Mouse (Mus musculus) limb, embryonic 13.5 days (tissue): Measurements from ENCODE around the gene Dpm2. TPM values are rescaled to one million over a fixed set of nuclear protein-coding genes. Genes with fewer than 3 reads are reported as not detected.

Experiments
- ATAC-seq: fragments of 200-750 bp; cut with Nextera tagmentation; 2 replicates; pipeline ENCODE4 v1.8.0; 2017; ENCODE audit warnings: low read depth, moderate number of reproducible peaks, moderate TSS enrichment; ENCODE audit not compliant: low FRiP score
- H3K27ac ChIP-seq: fragments of 300-500 bp; sonication (generic); 2 replicates; pipeline ENCODE4 v1.5.1; 2015; ENCODE audit warnings: inconsistent platforms, mild to moderate bottlenecking, moderate library complexity
- H3K27me3 ChIP-seq: fragments of 300-500 bp; sonication (generic); 2 replicates; pipeline ENCODE4 v1.6.1; 2015; ENCODE audit warnings: mild to moderate bottlenecking, inconsistent platforms
- H3K36me3 ChIP-seq: fragments of 300-500 bp; sonication (generic); 2 replicates; pipeline ENCODE4 v1.6.1; 2015; ENCODE audit warnings: inconsistent platforms, mild to moderate bottlenecking, moderate library complexity
- H3K4me1 ChIP-seq: fragments of 300-500 bp; sonication (generic); 2 replicates; pipeline ENCODE4 v1.6.1; 2015; ENCODE audit warnings: inconsistent platforms
- H3K4me2 ChIP-seq: fragments of 300-500 bp; sonication (generic); replicated peaks from 2 replicates; pipeline ENCODE4 v1.6.1; 2015; ENCODE audit warnings: inconsistent platforms, mild to moderate bottlenecking, moderate library complexity
- H3K4me3 ChIP-seq: fragments of 300-500 bp; sonication (generic); 2 replicates; pipeline ENCODE4 v1.5.1; 2015; ENCODE audit warnings: moderate library complexity, mild to moderate bottlenecking, inconsistent platforms
- H3K9ac ChIP-seq: fragments of 300-500 bp; sonication (generic); 2 replicates; pipeline ENCODE4 v1.6.1; 2015; ENCODE audit warnings: mild to moderate bottlenecking, inconsistent platforms
- H3K9me3 ChIP-seq: fragments of 300-500 bp; sonication (generic); 2 replicates; pipeline ENCODE4 v1.6.1; 2016; ENCODE audit warnings: inconsistent platforms
- WGBS: fragments of 180-500 bp; shearing (Covaris S2); methylation state at CpG from one replicate; pipeline ENCODE4 v1.1.7; 2015; 5-methylcytosine and 5-hydroxymethylcytosine counted together
- polyA plus RNA-seq: library from polyadenylated mRNA; unstranded; fragments of >200 nt; fragmentation: Nextera tagmentation; extraction: Ambion mirVana; gene quantifications from 2 replicates; pipeline ENCODE4 v1.2.1, GENCODE M21; 2015

Dpm2 gene
- polyA plus RNA-seq, 1 experiment from 2014 or later, result 111 TPM

DNA sequence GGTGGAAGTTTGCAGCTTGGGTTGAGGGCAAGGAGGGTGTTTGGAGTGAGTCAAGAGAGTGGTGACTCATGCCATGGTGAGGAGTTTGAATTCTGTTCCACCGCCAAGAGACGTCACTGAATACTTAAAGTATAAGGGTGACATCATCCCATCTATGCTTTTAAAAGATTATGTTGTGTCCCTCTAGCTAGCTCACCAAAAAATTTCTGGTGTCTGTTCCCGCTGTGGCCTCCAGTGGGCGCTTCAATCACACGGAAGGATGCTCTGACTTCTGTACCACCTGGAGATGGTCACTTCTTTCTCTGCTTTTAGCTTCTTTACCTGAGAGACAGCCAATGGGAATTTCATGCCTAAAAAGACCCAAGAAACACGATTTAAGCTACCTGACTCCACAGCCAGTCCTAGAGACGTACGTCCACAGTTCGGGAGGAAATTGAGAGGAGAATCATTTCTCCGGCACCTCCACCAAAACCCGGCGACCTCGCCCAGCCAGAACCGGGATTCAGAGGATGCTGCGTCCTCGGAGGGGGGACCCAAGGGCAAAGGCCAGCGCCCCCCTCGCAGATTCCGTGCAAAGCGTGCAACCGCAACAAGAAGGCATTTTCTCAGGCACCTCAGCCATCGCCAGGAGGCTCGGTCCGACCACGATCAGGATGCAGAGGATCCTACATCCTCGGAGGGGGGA, 4.4 kb downstream of the Dpm2 start:
- WGBS, result under 1% methylated on average over 26 of the region's 26 CpGs
- no peak overlapping the region for H3K27ac ChIP-seq

GRCm38 (mm10) chr2:32575586-32576160, 5.0 kb downstream of the Dpm2 start, which contains the start of gene 9430097D07Rik:
9430097D07Rik (minus strand) TSS chr2:32575684.
- H3K36me3 ChIP-seq, result peaks cover 11% of the 10 kb centered on the region
- peak within 1 kb of the TSS; percentile 66 for H3K9ac ChIP-seq
- peak within 1 kb of the TSS; percentile 87 for H3K4me2 ChIP-seq
- WGBS, result 6% methylated on average over 28 of the region's 28 CpGs
- H3K27ac ChIP-seq, result no peak within 1 kb of the TSS
- peak; percentile 49; the same call in 1 of the 2 replicates for ATAC-seq
- H3K27me3 ChIP-seq, result peaks cover 40% of the 10 kb centered on the region
- peak within 1 kb of the TSS; percentile 50 for H3K4me3 ChIP-seq
- no peaks in the 10 kb centered on the region for H3K9me3 ChIP-seq
- peaks cover 22% of the 10 kb centered on the region for H3K4me1 ChIP-seq

More for the DNA sequence above, 4.4 kb downstream of the Dpm2 start:
- Histone ChIP-seq H3K9ac (peak overlapping the region; percentile 66), H3K4me3 (peak overlapping the region; percentile 50), H3K27me3 (peaks cover 34% of the 10 kb centered on the region), H3K9me3 (no peaks in the 10 kb centered on the region), H3K36me3 (peaks cover 11% of the 10 kb centered on the region), H3K4me1 (peaks cover 25% of the 10 kb centered on the region), H3K4me2 (peak overlapping the region; percentile 87)
- ATAC-seq, result 0 out of 2 replicates have a peak, but pooled peaks have one; percentile 2

DNA sequence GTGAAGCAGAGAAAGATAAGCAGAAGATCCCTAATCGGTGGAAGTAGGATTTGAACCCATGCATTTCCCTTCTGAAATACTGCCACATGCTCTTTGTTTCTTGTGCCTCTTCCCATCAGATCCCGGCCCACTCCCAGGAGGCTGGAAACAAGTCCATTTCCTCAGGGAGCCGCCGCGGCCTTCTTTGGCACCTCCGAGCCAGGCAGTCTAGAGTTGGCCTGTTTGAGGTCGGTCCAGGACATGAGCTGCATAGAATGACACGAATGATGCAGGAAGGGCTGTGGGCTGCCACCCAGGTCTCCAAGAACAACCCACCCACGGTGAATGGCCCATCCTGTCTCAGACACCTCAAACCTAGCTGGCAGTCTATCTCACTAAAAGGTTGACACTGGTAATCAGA, 5.9 kb downstream of the Dpm2 start:
- Histone ChIP-seq H3K4me3 (no peak overlapping the region), H3K27ac (no peak overlapping the region), H3K36me3 (peaks cover 11% of the 10 kb centered on the region), H3K9ac (no peak overlapping the region), H3K27me3 (peaks cover 42% of the 10 kb centered on the region), H3K4me1 (peaks cover 17% of the 10 kb centered on the region), H3K9me3 (no peaks in the 10 kb centered on the region), H3K4me2 (no peak overlapping the region)
- ATAC-seq, result no peak
- 89% methylated on average over 9 of the region's 9 CpGs for WGBS

DNA sequence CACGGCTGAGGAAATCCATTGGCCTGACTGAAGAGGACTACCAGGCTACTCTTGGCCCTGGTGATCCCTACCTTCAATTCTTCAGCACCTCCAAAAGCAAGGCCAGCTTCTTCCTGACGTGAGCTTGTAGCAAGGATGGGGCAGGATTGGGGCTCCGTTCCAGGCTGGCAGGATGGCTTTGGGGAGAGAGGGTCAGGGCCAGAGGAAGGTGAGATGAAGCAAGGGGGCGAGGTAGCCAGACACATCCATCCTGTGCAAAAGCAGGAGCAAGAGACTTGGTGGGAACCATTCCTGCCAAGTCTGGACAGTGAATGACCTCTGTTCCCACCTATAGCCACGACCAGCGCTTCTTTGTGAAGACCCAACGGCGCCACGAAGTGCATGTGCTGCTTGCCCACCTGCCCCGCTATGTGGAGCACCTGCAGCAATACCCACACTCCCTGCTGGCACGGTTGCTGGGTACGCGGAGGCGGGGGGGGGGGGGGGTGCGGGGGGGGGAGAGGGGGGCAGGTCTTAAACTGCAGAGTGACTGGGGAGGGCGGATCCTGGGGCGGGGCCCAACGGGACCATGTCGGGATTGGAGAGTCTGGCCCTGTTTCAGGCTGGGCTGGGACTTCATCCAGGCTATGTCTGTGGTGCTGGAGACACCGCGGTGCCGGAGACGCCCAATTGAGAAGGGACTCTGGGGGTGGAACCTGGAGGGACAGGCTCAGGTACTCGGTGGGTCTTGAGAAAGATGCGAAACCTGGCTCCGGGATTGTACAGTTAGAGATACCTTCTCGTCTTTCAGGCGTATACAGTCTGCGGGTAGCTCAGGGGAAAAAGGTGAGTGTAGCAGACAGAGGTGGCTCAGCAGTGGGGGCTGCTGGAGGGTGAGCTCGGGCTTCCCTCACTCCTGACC, 7.7 kb downstream of the Dpm2 start:
- Histone ChIP-seq H3K4me2 (peak overlapping the region; percentile 17; the same call in 1 of the 2 replicates), H3K27me3 (peaks cover 54% of the 10 kb centered on the region), H3K36me3 (peaks cover 4% of the 10 kb centered on the region; the same call in 1 of the 2 replicates), H3K4me3 (no peak overlapping the region), H3K9ac (no peak overlapping the region), H3K9me3 (no peaks in the 10 kb centered on the region), H3K27ac (no peak overlapping the region), H3K4me1 (peaks cover 13% of the 10 kb centered on the region)
- ATAC-seq, result no peak
- 43% methylated on average over 23 of the region's 30 CpGs for WGBS

DNA sequence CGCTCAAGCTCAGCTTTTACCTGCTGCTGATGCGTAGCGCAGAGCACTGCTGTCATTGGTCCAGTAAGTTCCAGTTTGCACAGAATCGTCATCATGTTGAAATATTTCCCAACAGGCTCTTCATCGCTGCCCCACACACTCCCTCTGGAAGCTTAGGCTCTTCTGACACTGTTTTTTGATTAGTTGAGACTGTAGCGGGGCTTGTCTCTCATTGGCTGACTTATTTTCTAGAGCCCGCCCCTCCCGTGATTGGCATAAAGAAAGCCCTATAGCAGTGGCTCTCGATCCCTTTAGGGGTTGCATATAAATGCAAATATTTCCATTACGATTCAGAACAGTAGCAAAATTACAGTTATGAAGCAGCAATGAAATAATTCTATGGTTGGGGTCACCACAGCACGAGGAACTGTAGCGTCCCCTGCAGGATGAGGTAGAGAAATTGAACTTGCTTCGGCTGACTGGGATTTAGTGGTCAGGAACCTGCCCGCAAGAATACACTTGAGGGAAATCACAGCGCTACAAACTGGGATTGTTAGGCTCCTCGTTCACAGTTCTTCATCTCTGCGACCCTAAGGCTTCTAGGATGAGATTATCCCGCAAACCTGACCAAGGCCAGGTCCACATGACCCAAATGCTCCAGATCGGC, 10.9 kb downstream of the Dpm2 start:
- Histone ChIP-seq H3K27me3 (peaks cover 54% of the 10 kb centered on the region), H3K4me3 (peak overlapping the region; percentile 21; the same call in 1 of the 2 replicates), H3K9ac (no peak overlapping the region), H3K4me1 (peaks cover 6% of the 10 kb centered on the region), H3K4me2 (peak overlapping the region; percentile 45), H3K36me3 (no peaks in the 10 kb centered on the region), H3K27ac (no peak overlapping the region), H3K9me3 (no peaks in the 10 kb centered on the region)
- ATAC-seq, result 0 out of 2 replicates have a peak, but pooled peaks have one; percentile 20
- 35% methylated on average over 19 of the region's 19 CpGs for WGBS

DNA sequence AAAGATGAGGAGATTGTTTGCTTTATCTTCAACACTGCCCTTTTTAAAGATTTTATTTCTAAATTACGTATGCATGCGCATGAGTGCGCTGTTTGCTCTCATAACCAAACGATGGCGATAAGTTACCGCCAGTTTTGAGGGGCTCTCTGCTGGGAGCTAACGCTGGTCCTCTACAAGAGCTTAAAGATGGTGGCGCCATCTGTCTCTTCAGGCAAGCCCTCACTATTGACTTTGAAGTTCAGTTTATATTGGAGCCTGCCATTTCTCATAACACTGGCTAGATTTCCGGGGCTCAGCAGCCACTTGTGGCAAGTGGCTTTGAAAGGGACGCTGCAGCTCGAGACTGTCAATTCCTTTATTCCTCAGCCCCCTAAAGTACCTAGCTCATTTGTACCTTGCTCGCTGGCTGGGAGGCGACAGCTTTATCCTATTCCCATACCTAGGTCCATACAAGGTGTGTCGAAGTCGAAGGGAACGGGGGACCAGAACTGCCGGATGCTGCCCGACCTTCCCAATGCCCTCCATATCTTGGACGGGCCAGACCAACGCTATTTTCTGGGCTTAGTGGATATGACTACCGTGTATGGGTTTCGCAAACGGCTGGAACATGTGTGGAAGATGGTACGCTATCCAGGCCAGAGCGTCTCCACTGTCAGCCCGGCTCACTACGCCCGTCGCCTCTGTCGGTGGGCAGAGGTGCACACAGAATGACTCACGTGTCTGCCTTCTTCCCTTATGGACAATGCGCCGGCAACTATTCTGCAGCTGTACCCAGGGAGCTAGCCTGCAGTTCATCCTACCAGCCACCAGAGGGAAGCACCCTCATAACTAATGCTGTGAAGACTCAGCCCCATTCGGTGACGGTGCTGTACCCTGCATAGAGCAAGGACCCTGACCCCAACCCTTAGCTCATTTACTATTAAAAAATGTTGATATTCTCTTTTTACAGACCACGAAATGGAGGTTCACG, 12.5 kb downstream of the Dpm2 start:
- Histone ChIP-seq H3K27ac (no peak overlapping the region), H3K9me3 (no peaks in the 10 kb centered on the region), H3K4me2 (peak overlapping the region; percentile 65), H3K4me1 (peaks cover 15% of the 10 kb centered on the region), H3K9ac (0 out of 2 replicates have a peak overlapping the region, but pooled peaks have one; percentile 53), H3K27me3 (peaks cover 38% of the 10 kb centered on the region), H3K36me3 (no peaks in the 10 kb centered on the region), H3K4me3 (peak overlapping the region; percentile 33)
- 15% methylated on average over 37 of the region's 37 CpGs for WGBS
- peak; percentile 57 for ATAC-seq

DNA sequence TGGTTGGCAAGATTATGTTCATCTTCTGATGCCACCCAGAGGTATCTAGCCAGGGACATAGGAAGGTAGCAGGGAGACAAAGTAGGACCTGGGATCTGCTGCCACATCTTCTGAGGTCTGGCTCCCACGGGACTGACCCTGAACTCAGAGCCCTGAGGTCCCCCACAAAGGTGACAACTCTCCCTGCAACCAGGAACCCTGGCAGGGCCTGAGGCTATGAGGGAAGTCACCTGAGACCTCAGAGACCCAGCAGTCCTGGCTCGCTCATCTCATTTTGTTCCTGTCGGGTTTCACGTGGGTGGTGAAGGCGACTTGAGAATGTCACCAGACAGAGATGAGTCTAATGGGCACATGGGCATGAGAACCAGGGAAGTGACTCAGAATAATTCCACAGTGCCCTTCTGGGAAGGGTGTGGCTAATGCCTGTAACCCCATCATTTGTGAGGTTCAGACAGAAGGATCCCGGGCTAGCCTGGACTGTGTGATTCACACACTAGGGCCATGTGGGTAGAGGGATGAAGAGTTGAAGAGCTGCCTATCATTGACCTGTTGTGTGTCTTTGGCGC, 14.6 kb downstream of the Dpm2 start:
- H3K4me2 ChIP-seq, result no peak overlapping the region
- H3K9ac ChIP-seq, result no peak overlapping the region
- H3K4me1 ChIP-seq, result peaks cover 29% of the 10 kb centered on the region
- ATAC-seq, result no peak
- peaks cover 9% of the 10 kb centered on the region; the same call in 1 of the 2 replicates for H3K36me3 ChIP-seq
- no peaks in the 10 kb centered on the region for H3K9me3 ChIP-seq
- no peak overlapping the region for H3K4me3 ChIP-seq
- peaks cover 17% of the 10 kb centered on the region for H3K27me3 ChIP-seq
- H3K27ac ChIP-seq, result no peak overlapping the region
- 88% methylated on average over 7 of the region's 7 CpGs for WGBS

- Histone ChIP-seq H3K4me2 (peak within 1 kb of the TSS; percentile 81), H3K27me3 (peaks cover 12% of the 10 kb centered on the region), H3K27ac (no peak within 1 kb of the TSS), H3K36me3 (peaks cover 13% of the 10 kb centered on the region; the same call in 1 of the 2 replicates), H3K4me1 (peaks cover 40% of the 10 kb centered on the region), H3K4me3 (peak within 1 kb of the TSS; percentile 62), H3K9me3 (no peaks in the 10 kb centered on the region), H3K9ac (peak within 1 kb of the TSS; percentile 72)
- ATAC-seq, result peak; percentile 86
- WGBS, result 1% methylated on average over 38 of the region's 38 CpGs
These were observed 16.3 kb downstream of the Dpm2 start, which contains the start of gene St6galnac4 for GRCm38 (mm10) chr2:32586871-32587351. St6galnac4 (plus strand) TSS chr2:32587095.

DNA sequence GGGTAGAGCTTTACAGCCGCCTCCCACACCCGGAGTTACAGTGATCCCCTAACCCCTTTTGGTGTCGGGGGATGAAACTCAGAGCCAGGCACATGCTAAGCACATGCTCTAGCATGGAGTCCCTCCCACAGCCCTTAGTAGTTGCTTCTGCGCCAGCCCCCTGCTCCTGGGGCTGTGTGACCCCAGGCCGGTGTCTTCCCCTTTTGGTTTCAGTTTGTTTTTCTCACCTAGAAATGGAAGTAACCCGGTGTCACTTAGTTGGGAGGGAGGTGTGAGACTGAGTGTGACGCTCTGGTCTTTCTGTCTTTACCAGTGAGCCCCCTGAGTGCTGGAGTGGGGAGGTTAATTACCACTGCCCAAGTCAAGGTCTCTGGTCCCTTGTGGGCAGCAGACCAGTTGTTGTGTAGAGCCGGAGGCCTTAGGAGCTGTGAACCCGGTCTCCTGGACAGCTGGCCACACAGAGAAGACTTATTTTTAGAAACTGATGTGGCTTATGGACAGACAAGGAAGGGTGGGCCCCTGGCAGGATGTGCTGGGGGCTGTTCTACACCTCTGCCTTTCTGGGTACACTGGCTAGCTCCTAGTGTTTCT, 17.2 kb downstream of the Dpm2 start:
- ATAC-seq, result no peak
- Histone ChIP-seq H3K4me2 (peak overlapping the region; percentile 81), H3K4me1 (peaks cover 40% of the 10 kb centered on the region), H3K27me3 (peaks cover 5% of the 10 kb centered on the region), H3K36me3 (peaks cover 13% of the 10 kb centered on the region; the same call in 1 of the 2 replicates), H3K9me3 (no peaks in the 10 kb centered on the region), H3K27ac (no peak overlapping the region), H3K9ac (peak overlapping the region; percentile 72), H3K4me3 (peak overlapping the region; percentile 62)
- 17% methylated on average over 9 of the region's 9 CpGs for WGBS
